Mouse (Mus musculus) CH12.LX (cell line): Measurements from ENCODE around the gene Brpf1. TPM values are rescaled to one million over a fixed set of nuclear protein-coding genes. Genes with fewer than 3 reads are reported as not detected.

Experiments
- DNase-seq: peaks from one replicate; pipeline ENCODE4 v3.0.0-alpha.2; 2013; ENCODE audit errors: extremely low read depth
- H3K27ac ChIP-seq: 2 replicates; pipeline ENCODE4 v1.5.1; 2012; ENCODE audit warnings: low read depth, mild to moderate bottlenecking, control low read depth, moderate library complexity; ENCODE audit not compliant: insufficient read depth
- H3K27me3 ChIP-seq: replicated peaks from 2 replicates; pipeline ENCODE3; 2012; ENCODE audit warnings: inconsistent platforms
- H3K36me3 ChIP-seq, 2 experiments: replicated peaks in 1 of 2; 2 replicates each; pipeline versions ENCODE3 to v1.6.1; 2012; ENCODE audit warnings: inconsistent platforms in 1 of 2, low read length in 1 of 2, mild to moderate bottlenecking in 1 of 2, mixed read lengths in 1 of 2, moderate library complexity in 1 of 2; ENCODE audit not compliant: control insufficient read depth in 1 of 2, insufficient read depth in 1 of 2
- H3K4me1 ChIP-seq, 2 experiments: 2 replicates each; pipeline ENCODE4 v1.6.1; 2012; ENCODE audit warnings: inconsistent platforms in 1 of 2, moderate library complexity in 1 of 2; ENCODE audit not compliant: insufficient read depth in 2 of 2, control insufficient read depth in 1 of 2
- H3K4me2 ChIP-seq: 2 replicates; pipeline ENCODE4 v1.6.1; 2012; ENCODE audit warnings: low read depth, mild to moderate bottlenecking, control low read depth; ENCODE audit not compliant: poor library complexity, insufficient read depth, severe bottlenecking
- H3K4me3 ChIP-seq, 3 experiments: fragments of 150-350 bp in 1 of 3; sonication (generic) in 1 of 3; replicated peaks in 1 of 3; 2 replicates each; pipeline versions ENCODE3 to v1.5.1; 2011 to 2012; ENCODE audit warnings: low read depth in 2 of 3, low read length in 2 of 3, mild to moderate bottlenecking in 2 of 3, moderate library complexity in 2 of 3, control low read depth in 1 of 3, improper control_type of control experiment in 1 of 3, inconsistent platforms in 1 of 3, mixed read lengths in 1 of 3; ENCODE audit not compliant: poor library complexity in 1 of 3
- H3K79me2 ChIP-seq: replicated peaks from 2 replicates; pipeline ENCODE4 v1.6.1; 2012; ENCODE audit warnings: mild to moderate bottlenecking, moderate library complexity; ENCODE audit not compliant: control insufficient read depth, poor library complexity, insufficient read depth, severe bottlenecking; ENCODE audit errors: extremely low read depth
- H3K9ac ChIP-seq: 2 replicates; pipeline ENCODE4 v1.6.1; 2012; ENCODE audit warnings: low read depth, mild to moderate bottlenecking, control low read depth, moderate library complexity; ENCODE audit not compliant: insufficient read depth
- H3K9me3 ChIP-seq: replicated peaks from 2 replicates; pipeline ENCODE3; 2012; ENCODE audit warnings: low read length, inconsistent platforms, mixed read lengths
- BHLHE40 ChIP-seq: IDR thresholded peaks from 2 replicates; pipeline ENCODE4 v1.6.1; 2011; ENCODE audit warnings: mild to moderate bottlenecking, low read depth, low read length, improper control_type of control experiment
- CHD1 ChIP-seq: IDR thresholded peaks from 2 replicates; pipeline ENCODE4 v1.6.1; 2012; ENCODE audit warnings: low read depth, low read length, improper control_type of control experiment, inconsistent platforms
- CHD2 ChIP-seq: IDR thresholded peaks from 2 replicates; pipeline ENCODE4 v1.6.1; 2011; ENCODE audit warnings: low read length, improper control_type of control experiment
- CTCF ChIP-seq, 2 experiments: IDR thresholded peaks in 1 of 2; conservative IDR thresholded peaks in 1 of 2; 2 replicates each; pipeline ENCODE4 v1.5.1; 2011 to 2012; ENCODE audit warnings: low read depth in 2 of 2, low read length in 2 of 2, improper control_type of control experiment in 1 of 2, inconsistent platforms in 1 of 2, mild to moderate bottlenecking in 1 of 2, moderate library complexity in 1 of 2
- E2F4 ChIP-seq: IDR thresholded peaks from 2 replicates; pipeline ENCODE4 v1.6.1; 2011; ENCODE audit warnings: low read depth, low read length, improper control_type of control experiment; ENCODE audit not compliant: insufficient replicate concordance
- ELF1 ChIP-seq: IDR thresholded peaks from 2 replicates; pipeline ENCODE4 v1.6.1; 2014; ENCODE audit warnings: low read depth, mild to moderate bottlenecking, inconsistent platforms, low read length, improper control_type of control experiment
- EP300 ChIP-seq: IDR thresholded peaks from 2 replicates; pipeline ENCODE4 v1.6.1; 2011; ENCODE audit warnings: low read length, improper control_type of control experiment
- ETS1 ChIP-seq: conservative IDR thresholded peaks from 2 replicates; pipeline ENCODE4 v1.6.1; 2012; ENCODE audit warnings: low read depth, mild to moderate bottlenecking, inconsistent platforms, low read length, improper control_type of control experiment, moderate library complexity
- HCFC1 ChIP-seq: IDR thresholded peaks from 2 replicates; pipeline ENCODE4 v1.6.1; 2012; ENCODE audit warnings: low read depth, mild to moderate bottlenecking, inconsistent platforms, low read length, improper control_type of control experiment
- IRF4 ChIP-seq: IDR thresholded peaks from 2 replicates; pipeline ENCODE4 v1.6.1; 2014; ENCODE audit warnings: low read depth, mild to moderate bottlenecking, inconsistent platforms, low read length, improper control_type of control experiment
- KAT2A ChIP-seq: IDR thresholded peaks from 2 replicates; pipeline ENCODE4 v1.6.1; 2012; ENCODE audit warnings: low read length, improper control_type of control experiment, inconsistent platforms; ENCODE audit not compliant: insufficient replicate concordance
- MAX ChIP-seq: IDR thresholded peaks from 2 replicates; pipeline ENCODE4 v1.6.1; 2011; ENCODE audit warnings: low read length, improper control_type of control experiment
- MEF2A ChIP-seq: IDR thresholded peaks from 2 replicates; pipeline ENCODE4 v1.6.1; 2014; ENCODE audit warnings: low read depth, mild to moderate bottlenecking, inconsistent platforms, low read length, improper control_type of control experiment, borderline replicate concordance
- MYC ChIP-seq: IDR thresholded peaks from 2 replicates; pipeline ENCODE4 v1.6.1; 2011; ENCODE audit warnings: low read depth, mild to moderate bottlenecking, improper control_type of control experiment, low read length
- NELFE ChIP-seq: IDR thresholded peaks from 2 replicates; pipeline ENCODE4 v1.6.1; 2011; ENCODE audit warnings: low read depth, low read length, improper control_type of control experiment
- PAX5 ChIP-seq: IDR thresholded peaks from 2 replicates; pipeline ENCODE4 v1.6.1; 2012; ENCODE audit warnings: low read length, inconsistent platforms, mixed read lengths
- POLR2A ChIP-seq: IDR thresholded peaks from 2 replicates; pipeline ENCODE4 v1.6.1; 2011; ENCODE audit warnings: low read depth, mild to moderate bottlenecking, improper control_type of control experiment, low read length
- RAD21 ChIP-seq: IDR thresholded peaks from 2 replicates; pipeline ENCODE4 v1.6.1; 2011; ENCODE audit warnings: low read depth, mild to moderate bottlenecking, low read length, improper control_type of control experiment, moderate library complexity
- RCOR1 ChIP-seq: conservative IDR thresholded peaks from 2 replicates; pipeline ENCODE4 v1.6.1; 2012; ENCODE audit warnings: low read depth, mild to moderate bottlenecking, inconsistent platforms, low read length, improper control_type of control experiment
- SIN3A ChIP-seq: IDR thresholded peaks from 2 replicates; pipeline ENCODE4 v1.6.1; 2012; ENCODE audit warnings: low read length, improper control_type of control experiment, inconsistent platforms
- SMC3 ChIP-seq: IDR thresholded peaks from 2 replicates; pipeline ENCODE4 v1.6.1; 2011; ENCODE audit warnings: low read depth, low read length, improper control_type of control experiment
- TBP ChIP-seq: conservative IDR thresholded peaks from 2 replicates; pipeline ENCODE4 v1.6.1; 2011; ENCODE audit warnings: low read depth, low read length, improper control_type of control experiment
- TCF12 ChIP-seq: IDR thresholded peaks from 2 replicates; pipeline ENCODE4 v1.6.1; 2014; ENCODE audit warnings: low read depth, mild to moderate bottlenecking, inconsistent platforms, low read length, improper control_type of control experiment
- USF1 ChIP-seq: IDR thresholded peaks from 2 replicates; pipeline ENCODE4 v1.6.1; 2014; ENCODE audit warnings: low read depth, mild to moderate bottlenecking, inconsistent platforms, low read length, improper control_type of control experiment
- USF2 ChIP-seq: conservative IDR thresholded peaks from 2 replicates; pipeline ENCODE4 v1.6.1; 2011; ENCODE audit warnings: low read depth, low read length, improper control_type of control experiment
- ZC3H11A ChIP-seq: IDR thresholded peaks from 2 replicates; pipeline ENCODE4 v1.6.1; 2012; ENCODE audit warnings: low read depth, mild to moderate bottlenecking, inconsistent platforms, low read length, improper control_type of control experiment
- ZMIZ1 ChIP-seq: IDR thresholded peaks from 2 replicates; pipeline ENCODE4 v1.6.1; 2012; ENCODE audit warnings: low read depth, mild to moderate bottlenecking, inconsistent platforms, low read length, improper control_type of control experiment
- ZNF384 ChIP-seq: IDR thresholded peaks from 2 replicates; pipeline ENCODE4 v1.6.1; 2012; ENCODE audit warnings: low read depth, low read length, improper control_type of control experiment, inconsistent platforms
- dilution Hi-C: fragments of 300-500 bp; cut with MboI; formaldehyde crosslinking; loops from 2 replicates; pipeline ENCODE4 v1.14.3; 2020; ENCODE audit warnings: low sequenced_read_pairs; ENCODE audit not compliant: extremely low pct_unique_long_range_greater_than_20kb, extremely low pct_ligation_motif_present
- in situ Hi-C: fragments of 300-500 bp; cut with MboI; formaldehyde crosslinking; loops from 3 replicates; pipeline ENCODE4 v1.14.3; 2019; ENCODE audit warnings: low sequenced_read_pairs, low pct_ligation_motif_present, low pct_unique_long_range_greater_than_20kb, mixed read lengths
- polyA plus RNA-seq: library from polyadenylated mRNA; unstranded; fragments of >175 nt; gene quantifications from 2 replicates; pipeline ENCODE4 v1.2.1, GENCODE M21; 2012; ENCODE audit warnings: low read depth; ENCODE audit not compliant: insufficient read length
- total RNA-seq, 2 experiments: library from RNA; depleted of rRNA; stranded (reverse); fragments of 300-350 nt in 1 of 2; fragments of >200 nt in 1 of 2; gene quantifications; 2 replicates each; pipeline ENCODE4 v1.2.3; 2012 to 2014

The Brpf1 gene
- total RNA-seq (2012; rRNA removed) (24.5 and 26.5 TPM in 2 replicates), total RNA-seq (2014; rRNA removed) (13.7 TPM in 2 replicates), polyA plus RNA-seq (26.7 and 28.1 TPM in 2 replicates)

GRCm38 (mm10) chr6:113306986-113307349 lies at the start of gene Brpf1:
Brpf1 (plus strand) TSS chr6:113307137.
- in situ Hi-C loops: loop anchor here (10.0 to 25.0 kb wide), 2 partner anchors 262 to 595 kb away; partner anchors contain the start of gene Thumpd3
- H3K27ac ChIP-seq: peak within 1 kb of the TSS; percentile 77
- TF ChIP-seq MAX (peak; percentile 51; the same call in 1 of the 2 replicates), E2F4 (no peak), SIN3A (peak; percentile 70; the same call in 1 of the 2 replicates), TCF12 (peak; percentile 66), IRF4 (0 out of 2 replicates have a peak, but pooled peaks have one; percentile 12), POLR2A (peak; percentile 74), NELFE (no peak; the same call in 1 of the 2 replicates), HCFC1 (peak; percentile 86), RCOR1 (0 out of 2 replicates have a peak, but pooled peaks have one; percentile 61), MYC (peak; percentile 74), BHLHE40 (peak; percentile 77), KAT2A (peak; percentile 60; the same call in 1 of the 2 replicates), PAX5 (no peak), ZC3H11A (peak; percentile 100), ZNF384 (no peak), TBP (peak; percentile 55; the same call in 1 of the 2 replicates), EP300 (no peak)
- TF ChIP-seq, all 38 proteins: peak for 12
- DNase-seq: no peak
- dilution Hi-C loops: no loop called here
- Histone ChIP-seq H3K4me2 (peak within 1 kb of the TSS; percentile 95), H3K9ac (peak within 1 kb of the TSS; percentile 90), H3K4me1 (peaks cover 10 to 37% of the 10 kb centered on the region in 2 experiments), H3K36me3 (peaks cover 13 to 23% of the 10 kb centered on the region in 2 experiments), H3K79me2 (peaks cover 36% of the 10 kb centered on the region), H3K27me3 (no peaks in the 10 kb centered on the region), H3K9me3 (no peaks in the 10 kb centered on the region), H3K4me3 (peak within 1 kb of the TSS; percentile 91 to 98 (median 97))

GRCm38 (mm10) chr6:113261174-113261858 lies 45.6 kb upstream of the Brpf1 start:
- no peak overlapping the region for H3K4me3 ChIP-seq
- peaks cover 10 to 43% of the 10 kb centered on the region in 2 experiments; a peak in 3 of 4 replicates for H3K4me1 ChIP-seq
- H3K36me3 ChIP-seq: peaks cover 86 to 94% of the 10 kb centered on the region in 2 experiments
- TF ChIP-seq RAD21 (peak; percentile 40), SMC3 (peak; percentile 64), ETS1 (peak; percentile 46), ELF1 (no peak), BHLHE40 (0 out of 2 replicates have a peak, but pooled peaks have one; percentile 12), ZNF384 (no peak), MYC (0 out of 2 replicates have a peak, but pooled peaks have one; percentile 28), IRF4 (peak; percentile 61; the same call in 1 of the 2 replicates), ZMIZ1 (no peak), CHD2 (no peak), MEF2A (peak; percentile 38; the same call in 1 of the 2 replicates), USF2 (no peak), CTCF (conservative IDR thresholded peaks at IDR 0.05 in 1 of 2, IDR thresholded peaks at IDR 0.05 in 1 of 2; ENCODE audit: low read depth in 2 of 2, low read length in 2 of 2) (peak; percentile 27 to 69; a peak in 2 of 4 replicates), CHD1 (no peak), POLR2A (no peak), EP300 (peak; percentile 70), USF1 (no peak)
- DNase-seq: peak; percentile 82
- H3K27ac ChIP-seq: peak overlapping the region; percentile 59
- no peak overlapping the region for H3K4me2 ChIP-seq
- no peaks in the 10 kb centered on the region for H3K27me3 ChIP-seq
- H3K9ac ChIP-seq: no peak overlapping the region
- no peaks in the 10 kb centered on the region for H3K9me3 ChIP-seq
- dilution Hi-C loops (no loop called here), in situ Hi-C loops (loop anchor here (5.0 kb wide), 1 partner anchor 36 kb away; no protein-coding TSS in a partner anchor)
- no peaks in the 10 kb centered on the region for H3K79me2 ChIP-seq
